Mouse (Mus musculus) heart, postnatal 14 days (tissue): ENCODE results near the gene Cd274. TPM values are rescaled to one million over a fixed set of nuclear protein-coding genes. Genes with fewer than 3 reads are reported as not detected.

Experiments used
- DNase-seq, 2 experiments: peaks; one replicate each; pipeline ENCODE4 v3.0.0; 2021 to 2022
- intact Hi-C: fragments of 180-260 bp; cut with DNase I; formaldehyde crosslinking; loops from one replicate; pipeline ENCODE4 v1.15.1; 2025
- total RNA-seq, 2 experiments: library from RNA; stranded (reverse); gene quantifications; 2 replicates each; pipeline ENCODE4 v1.2.3; 2021

Cd274 gene
- total RNA-seq, 2 experiments from 2014 or later: 0.84 to 1.5 TPM

GRCm38 (mm10) chr19:29419506-29419905 lies 52.3 kb downstream of the Cd274 start:
- no peak for DNase-seq
- intact Hi-C loops: no loop called here

- intact Hi-C loops: no loop called here
- DNase-seq: no peak
Observed at GRCm38 (mm10) chr19:29419946-29420345, 52.7 kb downstream of the Cd274 start.

- intact Hi-C loops: no loop called here
- DNase-seq: no peak
Observed at GRCm38 (mm10) chr19:29420397-29420796, 53.1 kb downstream of the Cd274 start.

- intact Hi-C loops: no loop called here
- DNase-seq: no peak
Observed at GRCm38 (mm10) chr19:29422013-29422645, 54.9 kb downstream of the Cd274 start.

GRCm38 (mm10) chr19:29422796-29423195 lies 55.5 kb downstream of the Cd274 start:
- intact Hi-C loops: no loop called here
- no peak for DNase-seq

- intact Hi-C loops: no loop called here
- DNase-seq: no peak
Observed at GRCm38 (mm10) chr19:29430516-29430915, 63.3 kb downstream of the Cd274 start.

- intact Hi-C loops: no loop called here
- no peak for DNase-seq
Observed at GRCm38 (mm10) chr19:29430953-29431352, 63.7 kb downstream of the Cd274 start.

- intact Hi-C loops: no loop called here
- DNase-seq: no peak
Observed at GRCm38 (mm10) chr19:29436793-29437479, 69.7 kb downstream of the Cd274 start.

Other genes starting within 250 kb of the Cd274 start
- gene Jak2, start 115.6 kb upstream of the Cd274 start, total RNA-seq: 10 to 100 TPM; 14.5 to 15.2 TPM
- gene Insl6, start 42.1 kb upstream of the Cd274 start, total RNA-seq: under 1 TPM in 1 of 2 experiments, not detected in 1; 0.32 TPM
- gene Rln1, start 32.8 kb upstream of the Cd274 start, total RNA-seq: not detected
- gene Plgrkt, start 65 bp upstream of the Cd274 start, total RNA-seq: 10 to 100 TPM; 28.9 to 30.4 TPM
- gene Pdcd1lg2, start 43.5 kb downstream of the Cd274 start, total RNA-seq: not detected
- 10 to 100 TPM; 27.3 to 30.8 TPM for gene Ric1, start 154.8 kb downstream of the Cd274 start, total RNA-seq